Mouse (Mus musculus) cerebellum, postnatal 10 days (tissue): Measurements from ENCODE around the gene Fxyd6.

Source experiments
- DNase-seq, 2 experiments: peaks; one replicate each; pipeline ENCODE4 v3.0.0; 2021; ENCODE audit warnings: mixed read lengths in 2 of 2

Fxyd6 gene

DNA sequence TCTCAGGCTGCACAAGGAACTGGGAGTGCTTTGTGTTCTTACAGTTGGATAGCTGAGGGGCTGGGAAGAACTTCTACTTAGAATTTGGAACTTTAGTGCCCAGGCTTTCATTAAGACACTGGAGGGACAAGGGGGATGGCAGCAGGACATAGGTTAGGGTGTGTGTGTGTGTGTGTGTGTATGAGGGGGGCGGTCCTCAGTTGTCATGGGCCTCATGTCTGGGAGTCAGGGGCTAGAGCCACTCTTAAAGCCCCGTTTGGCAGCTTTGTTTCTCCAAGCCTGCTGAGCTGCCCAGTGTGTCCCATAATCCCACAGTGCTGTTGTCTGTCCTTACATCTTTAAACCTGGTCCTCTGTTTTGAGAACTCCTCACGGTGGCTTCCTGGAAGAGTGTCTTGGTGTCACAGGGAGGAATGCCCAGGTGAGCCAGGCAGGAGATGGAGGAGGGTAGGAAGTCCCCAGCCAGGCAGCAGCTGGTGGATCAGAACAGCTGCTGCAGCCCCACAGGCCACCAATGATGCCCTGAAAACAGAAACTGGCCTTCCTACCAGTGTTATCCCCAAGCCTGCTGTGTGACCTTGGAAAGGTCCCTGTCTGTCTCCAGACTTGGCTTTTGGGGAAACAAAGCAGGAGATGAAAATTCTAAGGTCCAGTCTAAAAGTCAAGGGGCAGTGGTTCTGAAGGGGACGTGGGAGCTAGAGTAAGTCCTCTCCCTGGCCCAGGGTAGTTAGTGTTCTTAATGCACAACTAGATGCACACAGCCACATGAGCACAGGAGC, 42.9 kb downstream of the Fxyd6 start:
- DNase-seq: no peak

DNA sequence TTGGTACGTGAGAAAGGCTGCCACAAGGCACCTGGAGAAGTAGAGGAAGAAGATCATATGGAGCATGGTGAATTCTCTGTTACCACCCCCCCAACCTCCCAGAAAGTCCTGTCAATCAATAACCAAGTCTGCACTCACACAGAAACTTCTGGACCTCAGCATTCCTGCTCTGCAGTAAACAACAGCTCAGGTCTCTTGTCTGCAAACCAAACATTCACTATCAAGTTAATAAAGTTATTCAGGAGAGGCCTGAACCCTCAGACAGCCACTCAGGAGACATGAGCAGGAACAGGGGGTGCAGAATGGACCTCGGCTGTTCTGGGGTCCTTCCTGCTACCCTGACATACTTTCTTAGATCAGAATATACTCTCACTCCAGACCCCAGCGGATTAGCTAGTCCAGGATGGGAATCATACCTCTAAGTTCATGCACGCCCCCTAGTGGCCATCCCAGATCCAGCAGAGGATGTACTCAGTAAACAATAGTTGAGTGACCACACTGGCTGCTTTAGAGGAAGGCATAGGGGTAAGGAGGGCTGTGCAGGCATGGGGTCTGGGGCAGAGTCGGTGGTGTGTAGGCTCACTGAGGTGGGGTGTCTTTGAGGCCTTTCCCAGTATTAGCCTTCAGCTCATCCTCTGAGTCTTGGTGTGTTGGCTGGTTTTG, 43.6 kb downstream of the Fxyd6 start:
- peak; percentile 77 to 85 for DNase-seq

DNA sequence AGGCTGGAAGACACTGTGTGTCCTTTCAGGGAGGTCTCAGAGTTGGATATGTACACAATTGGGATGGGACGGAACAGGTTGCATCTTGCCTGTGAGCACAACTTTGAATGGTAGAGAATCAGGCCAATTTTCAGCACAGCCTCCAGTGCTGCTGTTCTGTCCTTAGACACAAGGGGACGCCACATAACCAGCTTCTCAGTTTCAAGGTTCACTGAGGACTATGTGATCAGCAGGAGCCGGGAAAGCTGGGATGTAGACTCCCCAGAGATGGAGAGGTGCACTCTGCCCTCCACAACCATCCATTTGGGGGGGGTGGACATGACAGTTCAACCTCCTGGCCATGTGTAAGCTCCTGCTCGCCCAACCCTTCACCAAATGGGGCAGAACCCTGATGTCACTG, 45.9 kb downstream of the Fxyd6 start:
- DNase-seq: peak; percentile 87 to 91

DNA sequence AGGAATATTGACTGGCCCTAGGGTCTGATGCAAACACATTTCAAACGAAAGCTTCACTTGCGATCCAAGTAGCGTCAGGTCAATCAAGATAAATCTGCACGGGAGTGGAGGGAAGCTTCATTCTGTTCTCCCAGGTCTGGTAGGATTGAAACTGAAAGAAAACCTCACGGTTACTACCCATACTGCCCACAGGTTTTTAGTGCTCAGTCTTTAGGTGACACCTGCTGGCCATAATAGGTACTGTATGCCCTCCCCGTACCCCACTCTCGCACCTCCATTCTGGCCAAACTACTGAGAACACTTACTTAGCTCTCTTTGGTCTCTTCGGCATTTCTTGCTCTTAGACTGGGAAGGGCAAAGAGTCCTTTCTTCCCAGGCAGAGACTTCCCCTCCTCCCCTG, 47.3 kb downstream of the Fxyd6 start:
- DNase-seq: peak; percentile 83 to 89

DNA sequence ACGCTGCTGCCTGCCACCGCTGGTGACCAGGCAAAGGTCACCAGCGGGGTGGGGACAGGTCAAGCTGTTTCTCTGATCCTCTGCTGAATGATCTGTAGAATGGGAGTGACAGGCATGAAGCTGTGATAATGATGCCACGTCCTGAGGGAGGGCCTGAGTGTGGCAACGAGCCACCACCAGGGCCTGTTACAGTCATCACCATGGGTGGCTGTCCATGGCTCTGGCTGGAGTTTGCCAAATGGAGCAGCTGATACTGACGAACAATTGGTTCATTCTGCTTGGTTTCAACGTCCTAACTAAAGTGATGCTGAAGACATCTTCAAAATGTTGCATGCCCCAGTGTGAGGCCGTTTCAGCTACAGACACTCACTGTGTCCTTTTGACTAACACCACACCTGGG, 48.3 kb downstream of the Fxyd6 start:
- peak; percentile 43 to 58 for DNase-seq

DNA sequence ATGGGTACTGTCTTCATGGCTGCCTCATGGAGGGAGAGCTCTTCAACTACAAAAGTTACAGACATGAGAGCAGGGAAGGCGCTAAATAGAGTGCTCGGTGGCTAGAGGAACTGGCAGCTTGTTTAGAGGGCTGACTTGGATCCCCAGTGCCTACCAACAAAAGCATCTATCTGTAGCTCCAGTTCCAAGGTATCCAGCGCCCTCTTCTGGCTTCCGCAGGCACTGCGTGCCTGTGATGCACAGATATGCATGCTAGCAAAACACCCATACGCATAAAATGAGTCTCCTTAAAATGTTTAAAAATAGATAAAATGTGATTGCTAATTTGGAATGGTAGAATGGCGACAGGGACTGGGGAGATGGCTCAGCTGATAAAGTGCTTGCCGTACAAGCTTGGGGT, 51.2 kb downstream of the Fxyd6 start:
- DNase-seq: peak; percentile 60 to 73

DNA sequence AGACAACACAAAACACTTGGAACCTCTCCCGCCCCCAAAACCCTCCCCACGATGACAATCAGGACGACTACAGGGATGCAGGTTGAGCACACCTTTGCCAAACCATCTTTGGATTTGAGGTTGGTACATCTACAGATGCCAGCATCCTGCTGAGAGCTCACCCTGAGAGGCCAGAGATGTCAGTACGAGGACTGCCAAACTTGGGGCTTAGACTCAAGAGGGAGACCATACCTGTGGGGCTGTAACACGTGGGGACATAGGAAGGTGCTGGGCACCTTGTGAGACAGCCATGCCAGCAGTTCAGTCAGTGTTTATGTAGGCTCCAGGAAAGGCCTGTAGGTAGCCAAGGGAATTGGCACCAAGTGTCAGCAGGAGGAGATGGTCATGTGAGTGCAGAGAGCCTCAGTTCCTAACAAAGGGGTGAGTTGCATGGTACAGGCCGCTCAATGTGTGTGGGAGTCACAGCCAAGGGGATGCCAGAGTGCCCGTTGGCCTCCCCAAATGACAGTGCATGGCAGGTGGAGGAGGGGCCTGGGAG, 52.8 kb downstream of the Fxyd6 start:
- peak in 1 of 2 experiments; percentile 49 for DNase-seq

DNA sequence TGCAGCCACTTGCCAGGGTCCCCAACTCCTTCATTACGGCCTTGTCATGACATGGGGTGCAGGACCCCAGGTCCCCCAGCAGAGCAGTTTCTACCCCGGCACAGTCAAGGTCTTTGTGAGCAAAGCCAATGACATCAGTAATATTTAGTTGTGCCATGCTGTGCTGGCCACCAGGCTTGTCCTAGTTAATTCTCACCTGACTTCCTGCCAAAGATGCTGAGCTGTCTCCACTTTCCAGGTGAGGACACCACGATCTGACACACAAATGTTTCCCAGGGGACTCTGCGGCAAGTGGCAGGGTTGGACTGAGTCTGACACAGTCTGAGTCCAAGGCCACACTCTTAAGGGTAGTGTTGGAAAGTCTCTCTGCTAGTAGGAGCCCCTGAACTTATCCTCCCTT, 56.5 kb downstream of the Fxyd6 start, which contains the start of gene Dscaml1:
Gene Dscaml1, plus strand, starts transcription at position 173 of the 400 bp plus-strand sequence.
- DNase-seq: peak; percentile 42 to 56

DNA sequence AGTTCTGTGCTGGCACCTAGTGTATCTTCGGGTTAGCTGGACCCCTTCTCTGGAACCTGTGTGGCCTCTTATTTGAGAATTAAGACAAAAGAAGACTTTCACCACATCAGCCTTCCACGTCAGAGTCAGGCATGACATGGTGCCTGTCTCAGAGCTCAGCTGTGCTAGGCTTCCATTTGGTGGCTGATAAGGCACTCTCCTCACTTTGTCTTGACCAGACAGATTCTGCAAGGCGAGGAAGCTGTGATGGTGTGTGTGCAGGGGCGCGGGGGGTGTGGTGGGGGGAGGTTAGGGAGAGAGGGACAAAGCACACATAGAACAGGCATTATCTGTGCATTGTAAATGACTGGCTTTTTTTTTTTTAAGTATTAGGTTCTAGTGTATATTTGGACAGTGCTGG, 59.4 kb downstream of the Fxyd6 start:
- DNase-seq: no peak

DNA sequence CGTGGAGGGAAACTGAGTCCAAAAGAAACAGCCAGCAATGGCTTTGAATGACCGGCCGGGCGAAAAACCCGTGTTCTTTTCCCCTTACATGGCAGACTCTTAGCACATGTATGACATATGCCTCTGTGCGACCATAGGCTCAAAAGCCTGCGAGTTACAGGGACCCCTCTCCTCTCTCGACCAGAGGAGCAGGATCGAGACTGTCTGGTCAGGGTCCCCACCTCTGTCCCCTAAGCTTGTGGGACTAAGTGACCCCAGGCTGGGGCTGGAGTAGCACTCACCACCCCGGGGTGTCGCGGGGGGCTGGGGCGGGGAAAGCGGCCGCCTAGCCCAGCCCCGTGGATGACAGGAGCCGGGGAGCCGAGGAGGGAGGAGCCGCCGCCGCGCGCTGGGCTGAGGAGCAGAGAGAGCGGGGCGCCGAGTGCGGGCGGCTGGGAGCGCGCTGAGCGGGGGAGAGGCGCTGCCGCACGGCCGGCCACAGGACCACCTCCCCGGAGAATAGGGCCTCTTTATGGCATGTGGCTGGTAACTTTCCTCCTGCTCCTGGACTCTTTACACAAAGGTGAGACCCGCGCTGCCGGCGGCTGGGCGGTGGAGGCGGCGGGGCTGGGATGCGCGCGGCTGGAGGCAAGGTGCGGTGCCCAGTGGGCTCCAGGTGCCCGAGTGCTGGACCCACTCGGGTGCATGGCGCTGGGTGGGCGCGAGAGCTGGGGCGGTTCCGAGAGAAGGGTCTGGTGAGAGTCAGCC, 60.1 kb downstream of the Fxyd6 start:
- peak; percentile 73 for DNase-seq

DNA sequence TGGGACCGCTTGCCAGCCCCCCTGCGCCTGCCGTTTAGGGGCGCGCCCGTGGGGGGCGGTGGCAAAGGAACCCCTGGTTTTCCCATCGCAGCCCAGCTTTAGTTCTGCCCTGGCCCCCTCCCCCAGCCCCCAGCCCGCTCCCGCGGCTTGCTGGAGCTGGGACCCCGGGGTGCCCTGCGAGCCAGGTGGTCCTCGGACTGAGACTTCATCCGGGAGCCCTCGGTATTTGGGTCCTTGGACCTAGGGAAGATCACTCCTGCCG, 60.6 kb downstream of the Fxyd6 start:
- no peak for DNase-seq

DNA sequence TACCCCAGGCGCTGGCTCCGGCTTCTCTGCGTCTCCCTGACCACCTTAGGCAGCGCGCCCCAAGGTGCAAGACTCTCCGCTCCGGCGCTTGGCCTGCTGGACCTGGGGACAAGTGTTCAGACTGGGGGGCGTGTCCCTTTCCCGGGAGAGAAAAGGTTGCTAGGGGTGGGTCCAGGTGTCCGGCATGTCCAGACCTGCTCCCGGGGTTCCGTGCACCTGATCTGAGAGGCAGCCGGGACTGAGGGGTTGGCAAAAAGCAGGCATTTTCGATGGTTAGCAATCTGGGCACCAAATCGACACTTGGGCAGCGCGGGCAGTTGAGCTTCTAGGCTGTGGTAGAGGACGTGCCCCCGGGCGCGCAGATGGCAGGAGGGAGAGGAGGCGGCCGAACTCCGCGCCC, 61.2 kb downstream of the Fxyd6 start:
- peak; percentile 72 for DNase-seq

DNA sequence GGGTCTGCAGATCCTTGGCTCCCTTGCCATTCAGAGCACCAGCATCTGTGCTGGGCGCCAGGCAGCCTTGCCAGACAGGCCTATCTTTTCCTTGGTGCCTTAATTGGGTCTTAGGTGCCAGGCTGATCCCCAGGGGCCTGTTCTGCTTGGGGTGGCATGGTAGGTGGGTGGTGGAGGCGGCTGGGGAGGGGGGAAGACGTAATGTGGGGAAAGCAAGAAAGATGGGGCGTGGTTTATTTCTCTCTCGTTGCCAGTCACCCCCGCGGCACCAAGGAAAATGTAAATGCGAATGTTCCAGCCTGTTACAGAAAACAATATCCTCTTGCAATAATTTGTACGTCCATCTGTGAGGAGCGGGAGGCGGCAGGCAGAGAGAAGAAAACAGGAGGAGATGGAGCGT, 62.7 kb downstream of the Fxyd6 start:
- peak; percentile 61 to 63 for DNase-seq

DNA sequence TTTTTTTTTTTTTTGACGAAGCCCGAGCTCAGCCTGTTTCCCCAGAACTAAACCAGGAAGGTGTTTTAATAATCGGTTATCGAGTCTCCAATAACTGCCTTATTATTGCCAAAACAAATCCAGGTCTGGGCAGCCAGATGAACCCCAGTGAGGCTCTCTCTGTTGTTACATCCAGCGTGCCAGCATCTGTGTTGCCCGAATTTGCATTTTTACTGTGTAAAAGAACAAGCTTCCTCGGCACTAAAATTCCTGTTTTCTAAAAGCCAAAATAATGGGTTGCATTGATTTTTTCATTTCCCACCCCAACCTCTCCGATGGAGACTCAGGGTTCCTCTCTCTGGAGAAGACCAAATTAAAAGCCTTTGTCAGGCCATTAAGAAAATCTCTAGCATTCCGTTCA, 63.1 kb downstream of the Fxyd6 start:
- DNase-seq: no peak

DNA sequence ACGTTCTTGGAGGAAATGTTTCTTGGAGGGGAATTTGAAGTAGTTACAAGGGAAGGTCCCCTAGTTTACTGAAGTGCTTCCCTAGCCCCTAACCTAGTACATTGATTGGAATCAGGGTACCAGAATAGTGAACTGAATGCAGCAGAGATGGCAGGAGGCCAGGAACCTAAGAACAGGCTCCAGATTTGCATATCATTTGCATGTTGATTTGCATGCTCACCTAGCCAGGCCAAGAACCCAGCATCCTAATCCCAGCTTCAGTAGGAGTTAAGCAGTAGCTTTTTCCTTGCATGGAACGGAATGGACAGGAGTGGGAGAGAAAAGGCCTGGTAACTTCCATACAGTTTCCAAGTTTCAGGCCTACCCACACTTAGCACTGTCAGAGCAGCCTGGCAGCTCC, 64.2 kb downstream of the Fxyd6 start:
- DNase-seq: peak; percentile 70 to 76

DNA sequence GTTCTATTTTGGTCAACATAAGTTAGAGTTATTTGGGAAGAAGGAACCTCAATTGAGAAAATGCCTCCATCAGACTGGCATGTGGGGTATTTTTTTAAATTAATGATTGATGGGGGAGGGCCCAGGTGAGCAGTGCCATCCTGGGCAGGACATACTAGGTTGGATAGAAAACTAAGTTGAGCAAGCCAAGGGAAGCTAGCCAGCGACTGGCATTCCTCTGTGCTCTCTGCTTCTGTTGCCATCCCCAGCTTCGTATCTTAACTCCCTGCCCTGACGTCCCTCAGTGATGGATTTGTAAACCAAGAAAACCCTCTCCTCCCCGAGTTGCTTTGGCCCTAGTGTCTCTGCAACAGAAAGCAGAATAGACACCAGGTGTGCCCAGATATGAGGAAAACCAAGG, 69.0 kb downstream of the Fxyd6 start:
- DNase-seq: peak; percentile 53 to 60

DNA sequence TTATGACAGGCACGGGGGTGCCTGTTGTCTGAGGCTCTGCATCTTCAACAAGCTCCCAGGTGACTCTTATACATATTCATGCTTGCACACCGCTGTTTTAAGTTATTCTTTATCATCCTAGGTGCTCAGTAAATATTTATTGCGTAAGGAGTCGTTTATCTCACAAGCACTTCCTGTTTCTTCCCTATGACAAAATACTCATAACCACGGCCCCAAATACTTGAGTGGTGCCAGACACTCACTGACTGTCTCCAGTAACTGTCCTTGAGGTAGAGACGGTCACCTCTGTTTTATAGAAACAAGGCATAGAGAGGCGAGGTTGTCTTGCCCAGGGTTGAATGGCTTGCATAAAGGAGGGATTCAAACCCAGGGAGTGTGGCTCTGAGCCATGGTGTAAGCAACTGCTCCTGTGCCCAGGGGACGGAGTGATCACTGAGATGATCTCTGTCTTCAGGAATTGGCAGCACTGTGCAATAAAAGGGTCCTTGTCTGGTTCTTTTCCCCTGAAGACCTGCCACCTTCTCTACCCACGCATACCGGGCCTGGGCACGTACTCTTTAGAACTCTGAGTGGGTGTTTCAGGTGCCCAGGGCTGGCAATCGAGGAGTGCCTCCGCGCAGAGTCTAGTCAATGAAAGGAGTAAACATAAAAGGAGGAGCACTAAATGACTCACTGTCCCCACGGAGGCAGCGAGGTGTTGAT, 70.2 kb downstream of the Fxyd6 start:
- no peak for DNase-seq

DNA sequence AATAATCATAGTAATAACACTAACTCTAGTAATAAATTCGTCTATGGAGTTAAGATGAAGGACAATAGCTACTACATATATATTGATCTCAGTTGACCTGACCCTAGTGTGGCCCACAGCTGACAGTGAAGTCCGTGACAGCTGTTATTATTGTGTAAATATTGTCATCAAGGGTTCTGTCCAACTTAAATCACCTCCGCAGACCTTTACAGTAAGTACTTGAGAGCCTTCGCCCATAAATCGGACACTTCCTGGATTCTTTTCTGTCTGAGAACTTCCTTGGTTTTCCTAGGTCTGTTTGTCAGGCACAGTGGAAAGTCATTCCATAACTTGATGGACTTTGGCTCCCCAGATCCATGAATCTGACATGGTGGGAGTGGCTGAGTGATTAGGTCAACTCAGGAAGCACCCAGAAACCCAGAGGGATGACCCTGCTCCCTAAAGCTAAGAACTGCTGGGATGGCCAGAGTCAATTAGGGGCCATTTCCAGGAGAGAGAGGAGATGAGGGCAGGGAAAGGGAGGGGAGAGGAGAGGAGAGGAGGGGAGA, 74.3 kb downstream of the Fxyd6 start:
- DNase-seq: no peak
